Mouse (Mus musculus) right cerebral cortex, postnatal 25 days (tissue): ENCODE measurements around the gene Olfr1368.

ENCODE experiments used
- DNase-seq: peaks from one replicate; pipeline ENCODE4 v3.0.0; 2022

Olfr1368 gene

GRCm38 (mm10) chr13:21145767-21146166 lies at the start of gene Olfr1368:
TSS of gene Olfr1368 (minus strand) at chr13:21145867.
- DNase-seq = no peak

- no peak for DNase-seq
Observed at GRCm38 (mm10) chr13:21185521-21185920, 39.9 kb upstream of the Olfr1368 start.

GRCm38 (mm10) chr13:21183661-21184060 lies 38.0 kb upstream of the Olfr1368 start:
- DNase-seq = no peak

- no peak for DNase-seq
Observed at GRCm38 (mm10) chr13:21183066-21183465, 37.4 kb upstream of the Olfr1368 start.

GRCm38 (mm10) chr13:21181996-21182395 lies 36.3 kb upstream of the Olfr1368 start:
- no peak for DNase-seq

- DNase-seq = peak; percentile 59
Observed at GRCm38 (mm10) chr13:21180551-21181530, 35.2 kb upstream of the Olfr1368 start.

GRCm38 (mm10) chr13:21179724-21180550 lies 34.3 kb upstream of the Olfr1368 start:
- DNase-seq = peak; percentile 89

- DNase-seq = no peak
Observed at GRCm38 (mm10) chr13:21179367-21179723, 33.7 kb upstream of the Olfr1368 start, which contains the start of gene Trim27. TSS of gene Trim27 (plus strand) at chr13:21179445.

GRCm38 (mm10) chr13:21178364-21178763 lies 32.7 kb upstream of the Olfr1368 start:
- no peak for DNase-seq

- DNase-seq = no peak
Observed at GRCm38 (mm10) chr13:21177657-21178056, 32.0 kb upstream of the Olfr1368 start.

- DNase-seq = no peak
Observed at GRCm38 (mm10) chr13:21176733-21177132, 31.1 kb upstream of the Olfr1368 start.

- peak; percentile 68 for DNase-seq
Observed at GRCm38 (mm10) chr13:21173072-21173471, 27.4 kb upstream of the Olfr1368 start.

- peak; percentile 58 for DNase-seq
Observed at GRCm38 (mm10) chr13:21172241-21173027, 26.8 kb upstream of the Olfr1368 start.

- peak; percentile 19 for DNase-seq
Observed at GRCm38 (mm10) chr13:21171600-21172150, 26.0 kb upstream of the Olfr1368 start.

GRCm38 (mm10) chr13:21171156-21171530 lies 25.5 kb upstream of the Olfr1368 start:
- DNase-seq = no peak

- no peak for DNase-seq
Observed at GRCm38 (mm10) chr13:21170431-21171155, 24.9 kb upstream of the Olfr1368 start.

GRCm38 (mm10) chr13:21169657-21170430 lies 24.2 kb upstream of the Olfr1368 start:
- peak; percentile 69 for DNase-seq

GRCm38 (mm10) chr13:21169121-21169656 lies 23.5 kb upstream of the Olfr1368 start:
- no peak for DNase-seq

GRCm38 (mm10) chr13:21168371-21169011 lies 22.8 kb upstream of the Olfr1368 start:
- DNase-seq = peak; percentile 23

GRCm38 (mm10) chr13:21167910-21168300 lies 22.2 kb upstream of the Olfr1368 start:
- no peak for DNase-seq
